Mouse (Mus musculus): ENCODE results near the gene Piezo1. TPM values are rescaled to one million over a fixed set of nuclear protein-coding genes. Genes with fewer than 3 reads are reported as not detected.

Gene Piezo1
- total and polyA plus RNA-seq, 3 experiments, result 21.1 to 59.7 (median 41.6) TPM

DNA sequence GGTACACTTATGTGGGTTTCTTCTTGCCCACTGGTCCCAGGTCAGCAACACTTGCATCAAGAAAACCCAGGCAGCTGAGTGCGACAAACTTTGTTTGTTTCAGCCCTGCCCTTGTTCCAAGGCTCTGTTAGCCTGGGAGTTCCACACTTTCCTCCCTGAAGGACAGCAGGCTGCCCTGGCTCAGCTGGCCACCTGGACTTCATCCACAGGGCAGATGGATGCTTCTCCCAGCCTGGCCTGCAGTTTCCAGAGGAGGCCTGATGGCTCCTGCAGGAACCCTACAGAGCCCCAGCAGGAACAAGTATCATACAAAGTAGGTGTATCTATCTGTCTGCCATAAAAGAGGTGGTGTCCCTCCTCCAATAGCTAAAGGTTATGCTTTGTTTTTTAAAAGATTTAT is 109.8 kb downstream of the Piezo1 start:
- Histone ChIP-seq H3K9ac (ENCODE audit: insufficient read depth, low read depth) (no peak overlapping the region), H3K36me3 (replicated peaks in 1 of 2; ENCODE audit: control insufficient read depth in 1 of 2, insufficient read depth in 1 of 2, low read length in 1 of 2) (peaks cover 35 to 51% of the 10 kb centered on the region in 2 experiments), H3K27ac (ENCODE audit: insufficient read depth, low read depth) (no peak overlapping the region), H3K4me3 (replicated peaks in 1 of 3; ENCODE audit: low read depth in 2 of 3, low read length in 2 of 3, poor library complexity in 1 of 3) (no peak overlapping the region), H3K9me3 (replicated peaks; ENCODE audit: low read length) (peaks cover 5% of the 10 kb centered on the region), H3K79me2 (replicated peaks; ENCODE audit: control insufficient read depth, extremely low read depth, insufficient read depth, poor library complexity, severe bottlenecking) (no peaks in the 10 kb centered on the region), H3K27me3 (replicated peaks) (no peaks in the 10 kb centered on the region), H3K4me1 (ENCODE audit: control insufficient read depth in 1 of 2, insufficient read depth in 2 of 2) (peaks cover 4 to 57% of the 10 kb centered on the region in 2 experiments; a peak in 3 of 4 replicates), H3K4me2 (ENCODE audit: insufficient read depth, low read depth, poor library complexity, severe bottlenecking) (no peak overlapping the region)
- in situ Hi-C loops (cut with MboI; ENCODE audit: low pct_ligation_motif_present, low pct_unique_long_range_greater_than_20kb, low sequenced_read_pairs), result loop anchor here (25.0 kb wide), 1 partner anchor 854 kb away; the partner anchor contains the start of genes Fbxo31 and Map1lc3b
- no peak for DNase-seq (ENCODE audit: extremely low read depth)
- dilution Hi-C loops (cut with MboI; ENCODE audit: extremely low pct_ligation_motif_present, extremely low pct_unique_long_range_greater_than_20kb, low sequenced_read_pairs), result no loop called here
- no peak for TF ChIP-seq SIN3A (IDR thresholded peaks at IDR 0.05; ENCODE audit: low read length)
- TF ChIP-seq ZKSCAN1 (IDR thresholded peaks at IDR 0.05; ENCODE audit: borderline replicate concordance, low read depth, low read length), result no peak
- TF ChIP-seq JUN (IDR thresholded peaks at IDR 0.05; ENCODE audit: insufficient read depth, low read depth, low read length), result no peak
- TF ChIP-seq ELF1 (IDR thresholded peaks at IDR 0.05; ENCODE audit: low read depth, low read length), result no peak
- TF ChIP-seq USF1 (IDR thresholded peaks at IDR 0.05; ENCODE audit: low read depth, low read length), result no peak
- no peak for TF ChIP-seq ETS1 (conservative IDR thresholded peaks at IDR 0.05; ENCODE audit: low read depth, low read length)
- TF ChIP-seq PAX5 (IDR thresholded peaks at IDR 0.05; ENCODE audit: low read length), result no peak
- TF ChIP-seq UBTF (IDR thresholded peaks at IDR 0.05; ENCODE audit: low read depth, low read length), result no peak
- TF ChIP-seq SMC3 (IDR thresholded peaks at IDR 0.05; ENCODE audit: low read depth, low read length), result no peak
- no peak for TF ChIP-seq CHD1 (IDR thresholded peaks at IDR 0.05; ENCODE audit: low read depth, low read length)
- TF ChIP-seq ZC3H11A (IDR thresholded peaks at IDR 0.05; ENCODE audit: low read depth, low read length), result no peak
- TF ChIP-seq ZMIZ1 (IDR thresholded peaks at IDR 0.05; ENCODE audit: low read depth, low read length), result no peak
- TF ChIP-seq TCF12 (IDR thresholded peaks at IDR 0.05; ENCODE audit: low read depth, low read length), result no peak
- TF ChIP-seq MAFK (IDR thresholded peaks at IDR 0.05; ENCODE audit: insufficient replicate concordance, low read length), result no peak
- no peak for TF ChIP-seq GABPA (IDR thresholded peaks at IDR 0.05; ENCODE audit: insufficient replicate concordance, low read depth, low read length)
- TF ChIP-seq ZNF384 (IDR thresholded peaks at IDR 0.05; ENCODE audit: low read depth, low read length), result no peak
- TF ChIP-seq KAT2A (IDR thresholded peaks at IDR 0.05; ENCODE audit: insufficient replicate concordance, low read length), result no peak
- no peak for TF ChIP-seq JUND (conservative IDR thresholded peaks at IDR 0.05; ENCODE audit: low read depth, low read length)
- TF ChIP-seq EP300 (IDR thresholded peaks at IDR 0.05; ENCODE audit: low read length), result no peak

DNA sequence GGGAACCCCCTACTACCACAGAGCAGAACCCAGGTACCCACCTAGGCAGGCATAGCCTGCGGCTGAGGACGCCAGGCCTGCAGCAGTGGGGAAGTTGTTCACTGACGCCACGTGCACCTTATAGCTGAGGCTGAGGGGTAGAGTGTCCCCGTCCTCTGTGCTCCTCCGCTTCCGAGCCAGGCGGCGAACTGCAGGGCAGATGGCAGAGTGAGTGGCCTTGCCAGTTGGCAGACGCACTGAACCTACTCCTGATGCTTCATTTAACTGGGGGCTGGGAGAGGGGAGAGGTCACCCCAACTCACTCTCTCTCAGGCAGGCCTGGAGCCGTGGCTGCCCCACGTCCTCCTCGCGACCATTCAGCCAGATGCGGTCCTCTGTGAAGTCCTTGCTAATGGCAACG is 111.8 kb downstream of the Piezo1 start:
- Histone ChIP-seq H3K27ac (ENCODE audit: insufficient read depth, low read depth) (no peak overlapping the region), H3K4me2 (ENCODE audit: insufficient read depth, low read depth, poor library complexity, severe bottlenecking) (no peak overlapping the region), H3K9ac (ENCODE audit: insufficient read depth, low read depth) (no peak overlapping the region), H3K9me3 (replicated peaks; ENCODE audit: low read length) (peaks cover 11% of the 10 kb centered on the region), H3K4me1 (ENCODE audit: control insufficient read depth in 1 of 2, insufficient read depth in 2 of 2) (peaks cover 8 to 54% of the 10 kb centered on the region in 2 experiments), H3K27me3 (replicated peaks) (no peaks in the 10 kb centered on the region), H3K4me3 (replicated peaks in 1 of 3; ENCODE audit: low read depth in 2 of 3, low read length in 2 of 3, poor library complexity in 1 of 3) (no peak overlapping the region), H3K79me2 (replicated peaks; ENCODE audit: control insufficient read depth, extremely low read depth, insufficient read depth, poor library complexity, severe bottlenecking) (no peaks in the 10 kb centered on the region), H3K36me3 (replicated peaks in 1 of 2; ENCODE audit: control insufficient read depth in 1 of 2, insufficient read depth in 1 of 2, low read length in 1 of 2) (peaks cover 41 to 65% of the 10 kb centered on the region in 2 experiments)
- DNase-seq (ENCODE audit: extremely low read depth), result no peak
- no peak for TF ChIP-seq MAX (IDR thresholded peaks at IDR 0.05; ENCODE audit: low read length)
- TF ChIP-seq KAT2A (IDR thresholded peaks at IDR 0.05; ENCODE audit: insufficient replicate concordance, low read length), result no peak
- TF ChIP-seq ELF1 (IDR thresholded peaks at IDR 0.05; ENCODE audit: low read depth, low read length), result no peak
- no peak for TF ChIP-seq ZC3H11A (IDR thresholded peaks at IDR 0.05; ENCODE audit: low read depth, low read length)
- TF ChIP-seq ZMIZ1 (IDR thresholded peaks at IDR 0.05; ENCODE audit: low read depth, low read length), result no peak
- no peak for TF ChIP-seq ETS1 (conservative IDR thresholded peaks at IDR 0.05; ENCODE audit: low read depth, low read length)
- no peak for TF ChIP-seq JUND (conservative IDR thresholded peaks at IDR 0.05; ENCODE audit: low read depth, low read length)
- dilution Hi-C loops (cut with MboI; ENCODE audit: extremely low pct_ligation_motif_present, extremely low pct_unique_long_range_greater_than_20kb, low sequenced_read_pairs) (no loop called here), in situ Hi-C loops (cut with MboI; ENCODE audit: low pct_ligation_motif_present, low pct_unique_long_range_greater_than_20kb, low sequenced_read_pairs) (loop anchor here (25.0 kb wide), 1 partner anchor 852 kb away; the partner anchor contains the start of genes Fbxo31 and Map1lc3b)
